Mouse (Mus musculus): ENCODE measurements around the gene Lrrc8d.
A peak's percentile ranks its signal among the peaks of the same experiment; 100 is the strongest.

DNA sequence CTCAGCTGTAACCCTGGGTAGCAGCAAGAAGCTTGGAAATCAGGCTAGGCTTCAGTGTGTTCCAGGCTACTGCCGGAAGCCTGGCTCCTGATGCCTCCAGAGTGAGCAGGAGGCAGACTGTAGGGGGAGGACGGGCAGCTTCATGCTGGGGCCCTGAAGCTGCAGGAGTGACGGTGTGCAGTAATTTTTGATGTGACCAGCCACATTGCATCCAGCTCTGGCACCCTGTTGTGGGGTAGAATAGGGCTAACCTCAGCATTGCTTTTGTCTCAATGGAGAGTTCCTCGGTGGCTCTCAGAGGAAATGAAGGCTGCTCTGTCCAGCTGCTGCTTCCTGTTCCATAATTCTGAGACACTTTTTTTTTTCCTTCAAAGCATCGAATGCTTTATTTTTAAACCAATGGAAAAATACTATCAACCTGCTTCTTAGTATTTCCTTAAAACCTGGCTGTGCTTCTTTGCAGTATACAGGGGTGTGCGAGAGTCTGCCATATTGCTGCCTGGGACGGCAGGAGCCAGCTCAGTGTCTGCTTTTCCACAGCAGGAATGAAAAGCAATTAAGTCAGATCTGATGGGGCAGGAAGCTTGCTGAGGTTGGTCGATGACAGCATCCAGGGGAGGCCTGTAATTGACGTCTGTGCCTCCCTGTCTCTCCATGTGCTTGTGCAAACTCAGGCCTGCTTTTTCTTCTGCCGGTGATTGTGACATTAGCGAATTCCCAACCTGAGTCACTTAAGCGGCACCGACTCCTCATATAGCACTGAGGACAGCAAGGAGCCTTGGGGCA lies 100.3 kb downstream of the Lrrc8d start:
- TF ChIP-seq MAX (IDR thresholded peaks at IDR 0.05; ENCODE audit: low read length) (no peak), POLR2A (IDR thresholded peaks at IDR 0.05; ENCODE audit: low read depth, low read length) (no peak), CTCF (conservative IDR thresholded peaks at IDR 0.05 in 1 of 2, IDR thresholded peaks at IDR 0.05 in 1 of 2; ENCODE audit: low read depth in 2 of 2, low read length in 2 of 2) (no peak), HCFC1 (IDR thresholded peaks at IDR 0.05; ENCODE audit: low read depth, low read length) (no peak), USF1 (IDR thresholded peaks at IDR 0.05; ENCODE audit: low read depth, low read length) (no peak), EP300 (IDR thresholded peaks at IDR 0.05; ENCODE audit: low read length) (peak; percentile 69), NRF1 (IDR thresholded peaks at IDR 0.05; ENCODE audit: low read depth, low read length) (no peak), E2F4 (IDR thresholded peaks at IDR 0.05; ENCODE audit: insufficient replicate concordance, low read depth, low read length) (no peak), ZKSCAN1 (IDR thresholded peaks at IDR 0.05; ENCODE audit: borderline replicate concordance, low read depth, low read length) (no peak)

Measured in CH12.LX (cell line).